Mouse (Mus musculus): Measurements from ENCODE around the gene Gm7029. TPM values are rescaled to one million over a fixed set of nuclear protein-coding genes. Genes with fewer than 3 reads are reported as not detected.

Gm7029 gene
- polyA plus RNA-seq, 1 experiment from 2014 or later = not detected

DNA sequence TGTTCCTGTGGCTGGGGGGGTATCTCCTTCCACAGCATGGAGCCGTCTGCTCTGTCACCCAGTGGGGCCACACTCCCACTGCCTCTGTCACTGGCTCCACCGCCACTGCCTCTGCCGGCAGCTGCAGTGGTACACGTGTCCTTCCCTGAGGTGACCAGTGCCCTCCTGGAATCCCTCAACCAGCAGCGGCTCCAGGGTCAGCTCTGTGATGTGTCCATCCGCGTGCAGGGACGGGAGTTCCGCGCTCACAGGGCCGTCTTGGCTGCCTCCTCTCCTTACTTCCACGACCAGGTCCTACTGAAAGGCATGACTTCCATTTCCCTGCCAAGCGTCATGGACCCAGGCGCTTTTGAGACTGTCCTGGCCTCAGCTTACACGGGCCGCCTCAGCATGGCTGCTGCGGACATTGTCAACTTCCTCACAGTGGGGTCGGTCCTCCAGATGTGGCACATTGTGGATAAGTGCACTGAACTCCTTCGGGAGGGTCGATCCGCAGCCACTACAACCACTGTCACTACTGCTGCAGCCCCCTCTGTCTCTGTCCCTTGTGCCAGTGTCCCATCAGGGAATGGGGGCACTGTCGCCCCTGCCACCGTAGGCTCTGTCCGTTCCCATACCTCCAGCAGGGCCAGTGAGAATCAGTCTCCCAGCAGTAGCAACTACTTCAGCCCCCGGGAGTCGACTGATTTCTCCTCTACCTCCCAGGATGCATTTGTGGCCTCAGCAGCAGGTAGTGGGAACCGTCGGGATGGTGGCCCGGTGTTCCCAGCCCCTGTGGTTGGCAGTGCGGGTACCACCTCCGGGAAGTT, 43.4 kb downstream of the Gm7029 start:
- H3K4me3 ChIP-seq (replicated peaks; ENCODE audit: low read length) = peak overlapping the region; percentile 53
- ATAC-seq = no peak
- H3K4me2 ChIP-seq (ENCODE audit: low read length) = peak overlapping the region; percentile 66
- peaks cover 15% of the 10 kb centered on the region for H3K36me3 ChIP-seq (ENCODE audit: control insufficient read depth, insufficient read depth)
- H3K27me3 ChIP-seq (replicated peaks; ENCODE audit: control insufficient read depth, insufficient read depth, low read length) = no peaks in the 10 kb centered on the region
- H3K27ac ChIP-seq (ENCODE audit: low read length) = no peak overlapping the region
- peaks cover 44% of the 10 kb centered on the region for H3K4me1 ChIP-seq (replicated peaks; ENCODE audit: control insufficient read depth, insufficient read depth, low read length)
- WGBS = 74% methylated on average over 31 of the region's 31 CpGs
- H3K9me3 ChIP-seq (ENCODE audit: control insufficient read depth, low read length) = no peaks in the 10 kb centered on the region
- peak overlapping the region; percentile 9; the same call in 1 of the 2 replicates for H3K9ac ChIP-seq (replicated peaks; ENCODE audit: low read depth, low read length)

DNA sequence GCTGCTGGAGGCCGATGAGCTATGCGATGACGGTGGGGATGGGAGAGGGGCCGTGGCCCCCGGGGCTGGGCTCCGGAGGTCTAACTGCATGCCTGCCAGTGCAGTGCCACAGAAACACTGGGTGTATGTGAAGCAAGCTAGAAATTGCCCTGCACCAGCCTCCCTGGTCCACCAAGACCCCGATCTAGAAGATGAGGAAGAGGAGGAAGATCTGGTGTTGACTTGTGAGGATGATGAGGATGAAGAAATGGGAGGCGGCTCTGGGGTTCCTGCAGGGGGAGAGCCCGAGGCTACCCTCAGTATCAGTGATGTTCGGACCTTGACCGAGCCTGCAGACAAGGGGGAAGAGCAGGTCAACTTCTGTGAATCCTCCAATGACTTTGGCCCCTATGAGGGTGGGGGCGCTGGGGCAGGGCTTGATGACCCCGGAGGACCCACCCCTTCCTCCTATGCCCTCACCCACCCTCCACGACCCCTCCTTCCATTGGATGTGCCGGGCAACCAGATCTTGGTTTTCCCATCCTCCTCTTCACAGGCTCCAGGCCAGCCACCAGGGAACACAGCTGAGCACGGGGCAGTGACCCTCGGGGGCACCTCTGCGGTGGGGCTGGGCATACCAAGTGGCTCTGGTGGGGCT, 44.1 kb downstream of the Gm7029 start:
- no peak overlapping the region for H3K4me2 ChIP-seq (ENCODE audit: low read length)

DNA sequence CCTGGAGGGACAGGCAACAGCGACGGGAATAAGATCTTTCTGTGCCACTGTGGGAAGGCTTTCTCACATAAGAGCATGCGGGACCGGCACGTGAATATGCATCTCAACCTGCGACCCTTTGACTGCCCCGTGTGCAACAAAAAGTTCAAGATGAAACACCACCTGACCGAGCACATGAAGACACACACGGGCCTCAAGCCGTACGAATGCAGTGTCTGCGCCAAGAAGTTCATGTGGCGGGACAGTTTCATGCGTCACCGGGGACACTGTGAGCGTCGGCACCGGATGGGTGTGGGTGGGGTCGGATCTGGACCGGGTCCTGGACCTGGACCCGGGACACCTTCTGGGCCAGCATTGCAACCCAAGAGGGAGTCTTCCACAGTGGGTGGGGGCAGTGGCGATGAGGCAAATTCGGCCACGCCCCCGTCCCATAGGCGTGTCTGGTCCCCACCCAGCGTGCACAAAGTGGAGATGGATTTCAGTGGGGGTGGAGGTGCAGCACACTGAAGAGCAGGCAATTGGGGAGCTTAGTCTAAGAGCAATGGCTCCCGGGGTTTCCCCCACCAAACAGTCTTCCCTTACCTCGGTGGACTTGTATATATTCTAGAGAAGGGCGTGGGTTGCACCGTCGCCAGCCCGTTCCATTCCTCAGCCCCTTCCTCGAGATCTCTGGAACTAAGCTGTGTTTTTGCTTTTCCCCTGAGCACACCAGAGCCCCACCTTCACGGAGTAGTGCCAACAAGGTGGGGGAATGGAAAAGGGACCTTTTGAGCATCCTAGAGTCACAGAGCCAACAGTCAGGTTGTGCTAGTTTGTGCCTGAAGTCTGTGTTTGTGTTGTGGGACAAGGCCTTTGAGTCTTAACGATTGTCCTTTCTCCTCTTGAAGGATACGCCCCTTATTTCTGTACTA, 44.9 kb downstream of the Gm7029 start:
- peaks cover 44% of the 10 kb centered on the region for H3K4me1 ChIP-seq (replicated peaks; ENCODE audit: control insufficient read depth, insufficient read depth, low read length)
- no peaks in the 10 kb centered on the region for H3K9me3 ChIP-seq (ENCODE audit: control insufficient read depth, low read length)
- peaks cover 6% of the 10 kb centered on the region; the same call in 1 of the 2 replicates for H3K36me3 ChIP-seq (ENCODE audit: control insufficient read depth, insufficient read depth)
- H3K9ac ChIP-seq (replicated peaks; ENCODE audit: low read depth, low read length) = no peak overlapping the region
- WGBS = 61% methylated on average over 37 of the region's 37 CpGs
- no peak for ATAC-seq
- H3K4me3 ChIP-seq (replicated peaks; ENCODE audit: low read length) = no peak overlapping the region
- H3K27me3 ChIP-seq (replicated peaks; ENCODE audit: control insufficient read depth, insufficient read depth, low read length) = no peaks in the 10 kb centered on the region
- H3K4me2 ChIP-seq (ENCODE audit: low read length) = peak overlapping the region; percentile 80
- H3K27ac ChIP-seq (ENCODE audit: low read length) = no peak overlapping the region

More for the DNA sequence above, 44.1 kb downstream of the Gm7029 start:
- H3K27ac ChIP-seq (ENCODE audit: low read length) = no peak overlapping the region
- no peaks in the 10 kb centered on the region for H3K9me3 ChIP-seq (ENCODE audit: control insufficient read depth, low read length)
- H3K36me3 ChIP-seq (ENCODE audit: control insufficient read depth, insufficient read depth) = peaks cover 10% of the 10 kb centered on the region; the same call in 1 of the 2 replicates
- peaks cover 44% of the 10 kb centered on the region for H3K4me1 ChIP-seq (replicated peaks; ENCODE audit: control insufficient read depth, insufficient read depth, low read length)
- no peak for ATAC-seq
- no peaks in the 10 kb centered on the region for H3K27me3 ChIP-seq (replicated peaks; ENCODE audit: control insufficient read depth, insufficient read depth, low read length)
- 89% methylated on average over 18 of the region's 18 CpGs for WGBS
- no peak overlapping the region for H3K9ac ChIP-seq (replicated peaks; ENCODE audit: low read depth, low read length)
- H3K4me3 ChIP-seq (replicated peaks; ENCODE audit: low read length) = no peak overlapping the region

DNA sequence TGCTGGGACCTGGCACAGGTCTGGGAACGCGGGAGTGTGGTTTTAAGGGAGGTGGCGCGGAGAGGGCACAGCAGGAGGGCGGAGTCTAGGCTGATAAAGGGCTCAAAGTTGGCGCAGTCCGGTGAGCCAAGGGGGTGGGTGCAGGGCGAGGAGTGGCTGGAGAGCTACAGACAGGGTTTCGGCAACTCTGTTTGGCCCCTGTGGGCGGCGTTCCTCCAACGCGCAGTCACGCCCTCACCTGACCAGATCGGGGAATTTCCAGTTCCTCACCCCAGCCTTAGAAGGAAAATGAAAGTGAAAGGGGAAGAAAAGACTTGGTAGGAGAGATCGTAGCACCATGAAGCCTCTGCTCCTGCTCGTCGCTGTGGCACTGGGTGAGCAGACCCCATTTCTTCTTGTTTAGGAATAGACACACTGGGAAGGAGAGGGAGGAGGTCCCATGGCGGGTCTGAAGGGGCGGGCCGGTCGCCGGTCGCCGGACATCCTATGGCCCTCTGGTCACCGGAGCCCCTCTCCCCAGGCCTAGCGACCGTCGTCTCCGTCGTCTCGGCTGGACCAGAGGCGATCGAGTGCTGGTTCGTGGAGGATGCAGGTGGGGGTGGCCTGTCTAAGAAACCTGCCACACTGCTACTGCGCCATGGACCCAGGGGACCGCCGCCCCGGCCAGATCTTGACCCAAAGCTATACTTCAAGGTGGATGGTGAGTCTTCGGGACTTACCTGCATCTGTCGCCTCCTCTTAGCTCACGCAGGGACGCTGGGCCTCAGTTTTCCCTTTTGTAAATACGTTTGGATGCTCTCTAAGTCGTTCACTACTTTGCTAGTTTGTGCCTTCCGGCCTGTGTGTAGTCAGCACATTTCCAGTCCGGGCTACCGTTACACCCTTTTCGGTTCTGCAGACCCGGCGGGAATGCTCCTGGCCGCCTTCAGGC, 46.0 kb downstream of the Gm7029 start:
- WGBS = under 1% methylated on average over 52 of the region's 52 CpGs
- ATAC-seq = no peak
- peaks cover 41% of the 10 kb centered on the region for H3K4me1 ChIP-seq (replicated peaks; ENCODE audit: control insufficient read depth, insufficient read depth, low read length)
- peak overlapping the region; percentile 68 for H3K9ac ChIP-seq (replicated peaks; ENCODE audit: low read depth, low read length)
- peak overlapping the region; percentile 47 for H3K4me3 ChIP-seq (replicated peaks; ENCODE audit: low read length)
- no peaks in the 10 kb centered on the region for H3K9me3 ChIP-seq (ENCODE audit: control insufficient read depth, low read length)
- H3K27me3 ChIP-seq (replicated peaks; ENCODE audit: control insufficient read depth, insufficient read depth, low read length) = no peaks in the 10 kb centered on the region
- peak overlapping the region; percentile 80 for H3K4me2 ChIP-seq (ENCODE audit: low read length)
- peak overlapping the region; percentile 23; the same call in 1 of the 2 replicates for H3K27ac ChIP-seq (ENCODE audit: low read length)
- no peaks in the 10 kb centered on the region for H3K36me3 ChIP-seq (ENCODE audit: control insufficient read depth, insufficient read depth)

- no peaks in the 10 kb centered on the region for H3K27me3 ChIP-seq (replicated peaks; ENCODE audit: control insufficient read depth, insufficient read depth, low read length)
- peak overlapping the region; percentile 47 for H3K4me3 ChIP-seq (replicated peaks; ENCODE audit: low read length)
- peak overlapping the region; percentile 68 for H3K9ac ChIP-seq (replicated peaks; ENCODE audit: low read depth, low read length)
- WGBS = under 1% methylated on average over 36 of the region's 36 CpGs
- ATAC-seq = no peak; the same call in 1 of the 2 replicates
- H3K36me3 ChIP-seq (ENCODE audit: control insufficient read depth, insufficient read depth) = no peaks in the 10 kb centered on the region
- peak overlapping the region; percentile 23; the same call in 1 of the 2 replicates for H3K27ac ChIP-seq (ENCODE audit: low read length)
- peaks cover 33% of the 10 kb centered on the region for H3K4me1 ChIP-seq (replicated peaks; ENCODE audit: control insufficient read depth, insufficient read depth, low read length)
- H3K9me3 ChIP-seq (ENCODE audit: control insufficient read depth, low read length) = no peaks in the 10 kb centered on the region
- peak overlapping the region; percentile 80 for H3K4me2 ChIP-seq (ENCODE audit: low read length)
These were observed 46.9 kb downstream of the Gm7029 start for GRCm38 (mm10) chr17:33920282-33921097.

DNA sequence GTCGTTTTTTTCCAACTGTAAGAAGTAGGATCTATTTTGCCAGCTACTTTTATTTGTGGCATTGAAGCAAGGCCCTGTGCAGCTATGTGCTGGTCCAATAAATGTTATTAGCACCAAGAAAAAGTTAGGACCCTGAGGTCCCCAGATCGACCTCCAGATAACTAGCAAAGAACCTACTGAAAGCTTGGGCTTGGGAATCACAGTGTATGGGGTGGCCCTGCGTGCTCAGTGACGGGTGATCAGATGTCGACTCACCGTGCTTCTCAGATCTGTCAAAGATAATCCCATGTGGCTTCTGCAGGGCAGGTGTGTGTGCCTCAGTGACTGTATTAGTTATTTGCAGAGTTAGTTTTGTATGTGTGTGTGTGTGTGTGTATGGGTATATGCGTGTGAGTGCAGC, 47.7 kb downstream of the Gm7029 start:
- H3K27me3 ChIP-seq (replicated peaks; ENCODE audit: control insufficient read depth, insufficient read depth, low read length) = no peaks in the 10 kb centered on the region
- H3K4me3 ChIP-seq (replicated peaks; ENCODE audit: low read length) = no peak overlapping the region
- ATAC-seq = no peak
- H3K4me1 ChIP-seq (replicated peaks; ENCODE audit: control insufficient read depth, insufficient read depth, low read length) = peaks cover 32% of the 10 kb centered on the region
- no peaks in the 10 kb centered on the region for H3K9me3 ChIP-seq (ENCODE audit: control insufficient read depth, low read length)
- 88% methylated on average over 7 of the region's 7 CpGs for WGBS
- H3K4me2 ChIP-seq (ENCODE audit: low read length) = no peak overlapping the region
- H3K9ac ChIP-seq (replicated peaks; ENCODE audit: low read depth, low read length) = no peak overlapping the region
- no peak overlapping the region for H3K27ac ChIP-seq (ENCODE audit: low read length)
- no peaks in the 10 kb centered on the region for H3K36me3 ChIP-seq (ENCODE audit: control insufficient read depth, insufficient read depth)

Measured in forebrain, embryonic 16.5 days (tissue).